Mouse (Mus musculus) spleen, adult 10 weeks (tissue): ENCODE data around the gene Olfr709-ps1. TPM values are rescaled to one million over a fixed set of nuclear protein-coding genes. Genes with fewer than 3 reads are reported as not detected.

Source experiments
- polyA plus RNA-seq: library from polyadenylated mRNA; stranded (reverse); fragments of 350-450 nt; fragmentation: Illumina TruSeq; extraction: RNeasy Lipid Tissue Mini Kit (QIAGEN cat#74804); gene quantifications from one replicate; pipeline ENCODE4 v1.2.3, GENCODE M21; 2015; ENCODE audit warnings: low replicate concordance; ENCODE audit not compliant: insufficient read depth

The Olfr709-ps1 gene
- not detected for polyA plus RNA-seq

GRCm38 (mm10) chr7:106932119-106932518 is at the start of gene Olfr709-ps1:
TSS of gene Olfr709-ps1 (minus strand) at chr7:106932219.

DNA sequence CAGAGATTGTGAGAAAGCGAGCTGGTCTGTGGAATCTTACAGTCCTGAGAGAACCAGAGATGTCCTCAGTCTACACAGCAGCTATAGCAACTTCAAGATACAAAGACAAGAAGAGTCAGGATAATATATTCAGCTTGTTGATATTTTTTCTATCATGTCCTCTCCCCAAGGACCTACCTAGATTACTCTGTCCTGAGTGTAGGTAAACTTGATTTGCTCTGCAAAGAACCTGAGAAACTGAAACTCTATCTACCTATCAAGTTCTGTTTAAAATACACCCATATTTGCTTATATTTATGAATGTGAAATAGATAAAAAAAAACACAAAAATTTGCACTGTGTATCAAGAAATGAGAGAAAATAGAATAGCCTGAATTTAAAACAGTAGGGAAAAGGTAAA is 43.3 kb upstream of the Olfr709-ps1 start, which contains the start of gene Olfr711:
TSS of gene Olfr711 (minus strand) at position 101 of the 400 bp plus-strand sequence.

DNA sequence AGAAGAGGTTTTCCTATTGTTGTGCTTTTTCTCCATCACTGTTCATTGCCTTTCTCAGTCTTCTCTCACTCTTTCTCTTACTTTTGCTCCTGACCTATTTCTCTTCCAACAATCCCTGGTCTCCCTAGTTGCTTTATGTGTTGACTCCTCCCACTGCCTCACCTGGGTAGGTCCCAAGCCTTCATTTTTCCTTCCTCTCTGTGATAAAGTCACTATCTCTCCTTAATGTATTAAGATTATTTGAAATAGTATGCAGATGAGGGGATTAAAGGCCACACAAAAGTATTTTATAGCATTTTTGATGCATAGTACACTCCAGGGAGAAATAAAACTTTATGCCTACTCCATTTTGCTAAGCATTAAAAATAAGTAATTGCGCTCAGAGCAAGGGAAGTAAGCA is 31.8 kb upstream of the Olfr709-ps1 start, which contains the start of gene Olfr6:
TSS of gene Olfr6 (minus strand) at position 101 of the 400 bp plus-strand sequence.

DNA sequence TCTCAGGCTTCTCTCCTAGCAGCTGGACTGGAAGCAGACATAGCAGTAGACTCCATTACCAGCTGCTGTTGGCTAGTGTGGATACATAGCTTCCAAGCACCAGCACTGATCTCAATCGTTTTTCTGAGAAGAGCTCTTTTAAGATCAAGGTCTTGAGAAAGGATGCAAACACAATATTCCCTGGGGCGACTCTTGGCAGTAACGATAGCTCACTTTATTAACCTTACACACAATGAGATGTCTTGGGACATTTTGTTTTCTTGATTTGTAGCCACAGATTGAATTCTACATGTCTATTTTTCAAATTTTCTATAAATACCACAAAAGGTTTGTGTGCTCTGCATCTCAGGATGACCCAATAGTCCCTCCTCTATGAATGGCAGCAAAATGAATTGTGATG is 16.2 kb upstream of the Olfr709-ps1 start, which contains the start of gene Olfr710:
TSS of gene Olfr710 (minus strand) at position 101 of the 400 bp plus-strand sequence.

GRCm38 (mm10) chr7:106907676-106908075 is 24.3 kb downstream of the Olfr709-ps1 start, which contains the start of gene Olfr1532-ps1:
TSS of gene Olfr1532-ps1 (plus strand) at chr7:106908001.

DNA sequence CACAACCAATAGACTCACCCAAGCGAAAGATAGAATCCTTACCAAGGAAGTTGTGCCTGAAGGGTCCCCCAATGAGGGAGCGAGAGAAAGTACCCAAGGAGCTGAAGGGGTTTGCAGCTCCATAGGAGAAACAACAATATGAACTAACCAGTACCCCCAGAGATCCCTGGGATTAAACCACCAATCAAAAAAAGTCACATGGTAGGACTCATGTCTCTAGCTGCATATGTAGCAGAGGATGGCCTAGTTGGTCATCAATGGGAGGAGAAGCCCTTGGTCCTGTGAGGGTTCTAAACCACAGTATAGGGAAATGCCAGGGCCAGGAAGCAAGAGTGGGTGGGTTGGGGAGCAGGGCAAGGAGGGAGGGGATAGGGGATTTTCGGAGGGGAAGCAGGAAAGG is 30.9 kb downstream of the Olfr709-ps1 start, which contains the start of gene Olfr707:
TSS of gene Olfr707 (minus strand) at position 101 of the 400 bp plus-strand sequence.

DNA sequence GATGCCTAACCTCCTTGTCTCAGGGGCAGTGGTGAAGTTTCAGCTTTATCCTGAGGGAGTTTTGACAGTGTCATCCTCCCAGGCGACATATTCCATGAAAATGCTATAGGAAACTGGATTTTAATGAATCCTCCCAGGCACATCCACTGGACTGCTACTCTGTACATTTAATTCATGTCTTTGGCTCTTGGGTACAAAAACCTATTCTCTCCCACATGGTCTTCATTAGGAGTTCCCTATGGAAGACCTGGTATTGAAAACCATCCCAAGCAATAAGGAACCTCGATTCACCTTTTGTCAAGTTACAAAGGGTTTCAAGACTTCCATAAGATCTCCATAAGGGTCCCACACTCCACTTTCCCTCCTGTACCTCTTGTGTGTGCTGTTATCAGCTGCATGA is 44.0 kb downstream of the Olfr709-ps1 start, which contains the start of gene Olfr706:
TSS of gene Olfr706 (minus strand) at position 101 of the 400 bp plus-strand sequence.

DNA sequence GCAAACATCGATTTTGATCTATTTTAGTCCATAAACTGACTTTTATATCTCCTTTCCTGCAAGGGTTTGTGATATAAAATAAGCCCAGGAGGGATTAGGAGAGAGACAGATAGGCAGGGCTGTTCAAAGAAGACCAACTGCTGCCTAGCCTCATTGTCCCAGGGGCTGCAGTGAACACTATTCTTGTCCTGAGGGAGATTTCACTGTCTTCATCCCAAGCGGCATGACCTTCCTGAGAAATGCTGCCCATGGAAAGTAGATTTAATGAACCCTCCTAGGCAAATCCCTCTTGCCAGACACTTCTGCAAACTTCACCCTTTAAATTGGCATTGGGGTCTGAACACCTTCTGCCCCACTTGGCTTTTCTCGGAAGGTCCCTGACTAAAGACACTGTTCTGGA is 55.2 kb downstream of the Olfr709-ps1 start, which contains the start of gene Olfr705:
TSS of gene Olfr705 (minus strand) at position 101 of the 400 bp plus-strand sequence.

Other genes with a start within 250 kb of the Olfr709-ps1 start
- gene Olfr694, start 240.4 kb downstream of the Olfr709-ps1 start, polyA plus RNA-seq, result not detected
- not detected for gene Olfr695, start 215.8 kb downstream of the Olfr709-ps1 start, polyA plus RNA-seq
- not detected for gene Olfr697, start 189.8 kb downstream of the Olfr709-ps1 start, polyA plus RNA-seq
- not detected for gene Olfr698, start 176.8 kb downstream of the Olfr709-ps1 start, polyA plus RNA-seq
- gene Olfr699, start 139.0 kb downstream of the Olfr709-ps1 start, polyA plus RNA-seq, result not detected
- gene Olfr700, start 123.4 kb downstream of the Olfr709-ps1 start, polyA plus RNA-seq, result not detected
- not detected for gene Olfr701, start 118.1 kb downstream of the Olfr709-ps1 start, polyA plus RNA-seq
- not detected for gene Olfr702, start 98.3 kb downstream of the Olfr709-ps1 start, polyA plus RNA-seq
- gene Olfr703, start 88.9 kb downstream of the Olfr709-ps1 start, polyA plus RNA-seq, result not detected
- not detected for gene Olfr704, start 69.0 kb downstream of the Olfr709-ps1 start, polyA plus RNA-seq
- not detected for gene Olfr705, start 55.3 kb downstream of the Olfr709-ps1 start, polyA plus RNA-seq
- not detected for gene Olfr706, start 44.1 kb downstream of the Olfr709-ps1 start, polyA plus RNA-seq
- not detected for gene Olfr707, start 31.0 kb downstream of the Olfr709-ps1 start, polyA plus RNA-seq
- gene Olfr1532-ps1, start 24.2 kb downstream of the Olfr709-ps1 start, polyA plus RNA-seq, result not detected
- not detected for gene Olfr710, start 16.1 kb upstream of the Olfr709-ps1 start, polyA plus RNA-seq
- gene Olfr6, start 31.7 kb upstream of the Olfr709-ps1 start, polyA plus RNA-seq, result not detected
- not detected for gene Olfr711, start 43.2 kb upstream of the Olfr709-ps1 start, polyA plus RNA-seq
- not detected for gene Olfr2, start 73.9 kb upstream of the Olfr709-ps1 start, polyA plus RNA-seq
- not detected for gene Olfr713, start 99.0 kb upstream of the Olfr709-ps1 start, polyA plus RNA-seq
- gene Olfr714, start 138.8 kb upstream of the Olfr709-ps1 start, polyA plus RNA-seq, result not detected
- gene Olfr17, start 161.0 kb upstream of the Olfr709-ps1 start, polyA plus RNA-seq, result not detected
- not detected for gene Olfr715b, start 178.2 kb upstream of the Olfr709-ps1 start, polyA plus RNA-seq
- not detected for gene Olfr715, start 198.9 kb upstream of the Olfr709-ps1 start, polyA plus RNA-seq
- gene Olfr716, start 206.1 kb upstream of the Olfr709-ps1 start, polyA plus RNA-seq, result not detected
- gene Nlrp14, start 234.8 kb upstream of the Olfr709-ps1 start, polyA plus RNA-seq, result not detected